Mouse (Mus musculus) MN1 (cell line): ENCODE results near the gene Arl15.
A peak's percentile ranks its signal among the peaks of the same experiment; 100 is the strongest.

Source experiments
- DNase-seq: peaks from one replicate; pipeline ENCODE4 v3.0.0-alpha.2; 2016; ENCODE audit warnings: low spot score

Gene Arl15

DNA sequence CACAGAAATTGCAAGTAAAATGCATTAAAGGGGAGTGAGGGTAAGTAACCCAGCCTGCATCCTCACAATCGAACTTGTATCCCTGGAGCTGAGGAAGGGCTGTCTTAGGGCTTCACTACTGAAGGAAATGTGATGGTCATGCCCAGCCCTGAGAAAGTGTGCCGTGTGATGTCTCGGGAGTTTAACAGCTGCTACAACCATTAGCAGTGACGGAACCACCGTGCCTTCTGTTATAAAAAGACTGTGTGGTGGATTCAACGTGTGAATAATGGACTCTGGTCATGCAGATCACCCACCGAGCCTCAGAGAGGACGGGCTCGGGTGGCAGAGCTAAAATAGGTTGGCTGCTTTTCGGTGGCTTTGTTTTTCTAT, 357.4 kb downstream of the Arl15 start:
- no peak for DNase-seq

DNA sequence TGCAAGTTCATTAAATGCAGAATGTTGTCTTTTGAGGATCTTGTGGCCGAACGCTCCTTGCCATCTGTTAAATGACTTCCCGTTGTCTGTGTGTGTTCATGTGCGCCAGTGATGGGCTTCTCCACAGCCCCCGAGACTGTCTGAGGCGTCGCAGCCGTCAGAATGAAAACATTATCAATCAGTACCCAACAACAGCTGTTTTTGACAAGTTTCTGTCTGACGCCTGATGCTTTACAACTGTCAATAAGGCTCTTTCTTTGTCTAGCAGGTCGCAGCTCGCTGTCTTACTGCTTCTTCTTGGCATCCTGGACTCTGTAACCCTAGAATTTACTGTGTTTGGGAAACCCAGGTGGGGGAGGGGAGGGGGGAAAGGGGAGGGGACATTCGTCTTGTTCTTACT, 362.4 kb downstream of the Arl15 start:
- no peak for DNase-seq

DNA sequence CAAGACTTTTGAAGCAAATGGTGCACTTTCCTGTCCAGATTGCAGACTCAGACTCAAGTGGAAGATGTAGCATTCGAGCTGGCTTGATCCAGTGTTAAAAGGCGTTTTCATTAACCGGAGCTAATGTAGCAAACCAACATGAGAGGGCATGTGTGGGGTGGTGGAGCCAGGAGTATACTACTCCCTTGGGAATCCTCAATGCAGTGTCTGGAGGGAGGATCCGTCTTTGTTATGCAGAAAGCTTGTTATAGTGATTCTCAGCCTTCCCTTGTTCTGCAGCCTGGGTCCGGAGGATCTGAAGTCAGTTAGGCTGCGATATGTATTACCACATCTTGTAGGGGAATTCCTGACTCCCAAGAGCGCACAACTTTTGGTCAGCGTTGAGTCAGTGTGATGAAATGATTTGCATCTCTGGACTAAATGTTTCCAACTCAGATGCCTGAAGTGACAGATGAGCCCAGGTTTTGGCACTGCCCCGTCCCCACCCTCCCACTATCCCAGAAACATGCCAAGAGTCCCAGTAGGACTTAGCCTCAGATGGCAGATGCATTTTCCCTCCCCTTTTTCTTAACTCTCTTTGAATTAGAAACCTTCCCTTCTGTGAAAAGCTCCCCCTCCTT, 363.9 kb downstream of the Arl15 start:
- DNase-seq = peak; percentile 16

DNA sequence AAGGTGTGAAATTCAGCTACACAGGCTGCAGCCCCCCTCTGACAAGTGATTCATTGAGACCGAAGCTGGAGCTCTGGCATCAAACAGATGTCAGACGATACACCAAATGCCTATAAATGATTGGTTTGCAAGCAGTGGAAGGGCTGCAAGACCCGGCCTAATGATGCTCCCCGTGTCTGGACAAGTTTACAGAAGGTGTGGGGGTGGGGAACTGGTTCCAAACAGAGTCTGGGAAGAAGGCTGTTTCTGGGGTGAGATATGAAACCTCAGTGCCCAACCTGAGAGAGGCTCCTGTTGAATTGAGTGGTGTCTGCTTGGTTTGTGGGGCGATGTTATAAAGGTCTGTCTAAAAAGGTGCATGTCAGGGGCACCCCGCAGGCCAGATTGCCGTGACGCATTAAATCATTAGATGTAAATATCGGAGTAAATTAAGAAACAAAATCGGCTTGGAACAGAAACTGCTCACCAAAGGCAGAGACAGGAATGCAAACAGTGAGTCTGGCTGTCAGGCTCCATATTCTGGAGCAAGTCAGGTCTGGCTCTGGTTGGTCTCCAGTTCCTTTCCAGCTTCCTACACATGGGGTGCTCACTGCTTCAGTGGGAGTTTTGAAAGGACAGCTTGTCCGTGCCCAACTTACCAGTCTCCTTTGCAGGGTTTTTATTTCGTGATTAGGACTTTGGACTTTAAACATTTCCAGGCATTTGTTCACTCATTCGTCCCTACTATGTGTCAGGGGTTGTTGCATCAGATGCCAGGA, 365.5 kb downstream of the Arl15 start:
- no peak for DNase-seq

DNA sequence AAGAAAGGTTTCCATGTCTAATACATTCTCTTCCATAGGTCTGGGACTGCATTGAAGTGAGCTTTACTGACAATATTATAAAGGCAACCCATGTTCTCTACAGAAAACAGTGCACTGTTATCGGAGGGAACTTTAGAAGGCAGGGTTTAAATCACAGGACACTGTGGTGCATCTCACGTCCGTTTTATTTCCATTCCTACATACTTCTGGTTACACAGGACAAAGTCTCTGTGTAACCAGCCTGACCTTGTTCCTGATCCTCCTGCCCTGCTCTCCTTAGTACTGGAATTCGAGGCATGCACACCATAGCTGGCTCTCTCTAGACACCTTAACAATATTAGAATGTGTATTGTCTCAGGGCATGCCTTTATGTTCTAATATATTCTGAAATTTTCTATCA, 368.4 kb downstream of the Arl15 start:
- no peak for DNase-seq

DNA sequence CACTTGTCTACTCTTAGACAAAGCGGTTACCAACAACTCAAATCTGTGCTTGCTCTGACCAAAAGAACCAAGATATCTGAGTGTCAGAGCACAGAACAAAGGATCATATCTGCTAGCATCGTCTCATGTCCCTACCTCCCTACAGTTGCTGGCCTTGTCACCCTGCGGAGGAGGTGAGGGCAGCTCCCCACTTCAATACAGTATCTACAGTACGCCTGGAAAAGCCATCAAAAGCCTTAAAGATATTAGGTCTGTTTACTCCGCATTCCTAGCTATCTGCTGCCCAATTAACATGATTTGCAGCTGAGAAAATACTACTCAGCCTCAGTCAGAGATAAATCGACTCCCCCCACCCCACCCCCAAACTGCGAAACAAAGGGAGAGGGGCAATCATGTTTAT, 371.3 kb downstream of the Arl15 start:
- DNase-seq = no peak

DNA sequence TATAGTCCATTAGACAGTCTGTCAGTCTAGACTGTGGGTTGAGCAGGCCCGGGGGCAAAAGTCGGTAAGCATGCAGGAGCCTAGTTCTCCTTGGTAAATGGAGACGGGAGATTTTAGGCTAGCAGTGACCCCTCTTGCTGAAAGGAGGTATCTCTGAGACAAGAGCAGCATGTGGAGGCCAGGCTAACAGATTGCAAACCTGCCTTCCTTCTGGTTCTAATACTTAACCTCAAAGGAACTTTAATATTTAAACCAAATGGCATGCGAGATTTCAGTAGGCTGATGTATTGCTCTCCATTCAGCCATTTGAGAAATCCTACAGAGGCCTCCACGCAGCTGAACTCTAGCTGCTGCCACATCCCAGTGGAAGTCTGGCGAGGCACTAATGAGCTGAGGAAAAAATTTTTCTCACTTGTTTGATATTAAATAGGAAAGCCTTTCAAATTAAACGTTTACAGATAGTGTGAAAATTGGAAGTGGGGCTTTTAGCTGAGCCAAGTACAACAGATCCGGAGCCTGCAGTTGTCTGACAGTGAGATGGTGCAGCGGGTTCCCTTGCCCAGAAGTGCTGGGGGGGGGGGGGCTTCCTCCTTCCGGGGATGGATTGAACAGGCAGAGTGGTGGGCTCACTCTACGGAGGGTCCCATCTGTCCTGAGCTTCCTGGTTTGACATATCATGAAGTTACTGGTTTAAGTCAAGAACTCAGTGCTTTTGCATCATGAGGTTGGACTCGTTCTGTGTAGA, 372.3 kb downstream of the Arl15 start:
- no peak for DNase-seq

DNA sequence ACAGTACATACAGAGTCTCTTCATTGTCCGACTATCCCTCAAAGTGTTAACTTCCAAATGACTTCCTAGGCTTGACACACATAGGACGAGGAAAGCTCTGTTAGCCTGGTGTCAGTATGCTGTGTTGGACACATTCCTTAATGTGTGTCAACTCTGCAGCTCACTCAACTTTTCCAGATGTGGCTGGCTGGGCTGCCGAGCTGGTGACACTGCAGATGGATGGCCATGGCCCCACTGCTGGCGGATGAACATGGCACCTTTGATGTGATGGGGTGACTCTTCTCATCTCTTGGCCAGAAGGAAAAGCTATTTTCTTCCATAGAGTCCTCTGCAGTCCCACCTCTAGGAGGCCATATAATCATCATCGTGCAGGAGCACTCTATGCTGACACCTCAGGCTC, 375.8 kb downstream of the Arl15 start:
- no peak for DNase-seq

DNA sequence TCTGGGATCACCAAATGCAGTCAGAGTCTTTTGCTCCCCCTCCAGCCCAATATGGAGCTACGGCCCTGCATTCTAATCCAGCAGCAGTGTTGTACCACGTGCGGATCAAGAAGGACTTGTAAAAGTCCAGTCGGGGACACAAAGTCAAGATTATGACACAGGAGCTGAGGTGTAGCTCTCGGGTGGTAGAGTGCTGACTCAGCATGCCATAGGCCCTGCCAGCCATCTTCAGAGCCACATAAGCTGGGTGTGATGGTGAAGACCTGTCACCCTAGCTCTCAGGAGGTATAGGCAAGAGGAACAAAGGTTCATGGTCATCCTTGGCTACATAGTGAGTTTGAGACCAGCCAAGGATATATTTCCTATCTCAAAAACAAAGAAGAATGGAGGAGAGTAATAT, 377.2 kb downstream of the Arl15 start:
- no peak for DNase-seq

DNA sequence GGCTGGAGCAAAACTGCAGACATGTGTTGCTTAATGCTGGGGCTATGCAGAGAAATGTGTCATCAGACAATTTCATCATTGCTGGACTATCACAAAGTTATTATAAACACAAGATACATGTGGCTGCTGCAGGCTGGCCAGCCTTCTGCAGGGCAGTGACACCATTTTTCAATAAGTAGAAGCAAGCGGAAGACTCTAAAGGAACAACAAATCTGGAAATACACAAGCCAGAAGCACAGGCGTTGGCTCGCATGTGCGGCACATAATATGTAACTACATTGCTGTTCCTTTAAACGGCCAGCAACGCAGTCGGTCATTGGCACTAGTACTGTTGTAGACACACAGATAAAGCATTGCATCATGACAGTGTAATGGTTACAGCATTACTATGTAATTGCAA, 393.8 kb downstream of the Arl15 start:
- DNase-seq = no peak

DNA sequence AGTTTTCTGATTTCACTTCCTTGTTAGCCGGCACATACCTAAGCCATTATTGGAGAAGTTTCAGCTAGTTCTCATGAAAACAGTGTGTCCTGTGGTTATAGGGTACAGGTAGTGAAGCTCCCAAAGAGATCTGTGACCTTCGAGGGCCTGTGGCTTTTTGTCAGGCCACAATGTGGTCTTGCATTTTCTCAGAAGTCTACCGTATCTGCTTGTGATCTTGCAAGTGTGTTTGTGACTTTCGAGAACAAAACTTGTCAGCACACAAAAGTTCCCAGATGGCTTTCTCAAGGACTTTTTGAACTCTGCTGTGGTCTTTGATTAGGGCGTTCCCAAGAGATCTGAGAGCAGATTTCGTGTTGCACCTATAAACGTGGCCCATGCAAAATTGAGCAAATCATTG, 394.5 kb downstream of the Arl15 start:
- DNase-seq = no peak

DNA sequence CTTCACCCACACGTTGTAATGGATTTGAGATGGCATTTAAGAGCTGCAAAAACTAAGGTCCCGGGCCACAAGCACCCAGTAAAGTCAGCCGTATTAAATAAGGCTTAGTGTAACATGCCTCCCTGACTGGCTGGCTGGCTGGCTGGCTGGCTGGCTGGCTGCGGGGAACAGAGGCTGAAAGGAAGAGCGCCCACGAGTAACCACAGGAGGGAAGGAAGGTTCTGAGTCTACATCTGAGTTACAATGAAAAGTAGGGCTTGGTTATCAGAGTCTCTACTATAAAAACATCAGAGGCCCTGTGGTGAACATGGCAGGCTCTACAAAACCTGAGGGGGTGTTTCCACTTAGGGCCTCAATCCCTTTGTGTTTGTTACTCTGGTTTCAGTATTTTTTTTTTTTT, 395.1 kb downstream of the Arl15 start:
- no peak for DNase-seq

DNA sequence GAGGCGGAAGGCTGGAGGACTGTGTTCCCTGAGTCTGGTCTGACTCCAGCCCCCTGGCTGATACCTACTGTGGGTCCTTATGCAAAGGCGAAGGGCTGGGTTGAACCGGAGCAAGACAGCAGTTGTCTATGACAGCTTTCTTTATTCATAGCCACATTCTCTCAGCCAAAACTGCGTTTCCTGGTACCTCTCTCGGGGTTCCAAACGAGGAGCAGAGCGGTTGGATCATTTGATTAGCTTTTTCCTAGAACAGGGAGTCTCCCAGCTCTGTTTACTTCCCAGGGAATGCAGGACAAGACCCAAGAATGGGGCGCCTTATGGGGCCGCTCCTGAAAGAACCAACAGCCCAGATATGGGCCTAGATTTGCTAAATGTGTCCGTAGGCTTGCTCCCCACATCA, 396.6 kb downstream of the Arl15 start:
- no peak for DNase-seq

DNA sequence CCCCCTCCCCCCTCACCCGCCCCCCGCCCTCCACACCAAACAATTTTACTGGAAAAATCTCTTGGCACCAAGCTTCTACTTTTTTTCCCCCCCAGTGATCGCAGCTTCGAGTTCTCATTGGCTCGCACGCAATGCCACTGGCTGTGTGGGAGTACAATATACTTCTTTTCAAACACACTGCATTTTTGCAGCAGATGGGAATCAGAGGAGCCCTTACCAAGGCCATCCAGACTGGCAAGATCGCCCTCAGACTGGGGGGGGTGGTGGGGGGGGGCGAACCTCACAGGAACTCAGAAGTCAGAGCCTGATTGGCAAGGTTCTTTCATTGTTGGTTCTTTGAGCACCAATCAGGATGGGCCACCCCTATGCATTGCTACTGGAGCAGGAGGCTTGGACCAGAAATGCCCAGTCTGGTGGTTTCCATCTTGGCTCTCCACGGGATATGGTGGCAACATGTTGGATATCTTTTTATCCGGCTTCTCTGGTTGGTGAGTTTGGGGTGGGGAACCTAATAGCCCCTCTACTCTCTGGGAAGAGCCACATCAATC, 404.0 kb downstream of the Arl15 start:
- DNase-seq = no peak

DNA sequence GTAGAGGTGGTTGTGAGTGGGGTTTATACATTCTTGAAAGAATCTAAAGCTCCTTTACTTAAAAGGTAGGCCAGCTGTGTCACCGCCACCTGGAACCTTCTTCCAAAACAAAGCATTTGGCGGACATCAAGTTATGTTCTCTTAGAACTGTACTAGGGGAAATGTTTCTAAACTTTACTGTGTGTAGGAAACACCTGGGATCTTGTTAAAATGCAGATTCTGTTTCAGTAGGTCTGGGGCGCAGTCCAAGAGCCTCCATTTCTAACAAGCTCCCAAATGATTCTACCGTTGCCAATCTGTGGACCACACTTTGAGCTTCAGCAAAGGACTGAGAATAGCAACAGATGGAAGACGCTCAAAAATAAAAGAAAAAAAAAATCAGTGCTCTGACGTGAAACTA, 405.4 kb downstream of the Arl15 start:
- DNase-seq = no peak

DNA sequence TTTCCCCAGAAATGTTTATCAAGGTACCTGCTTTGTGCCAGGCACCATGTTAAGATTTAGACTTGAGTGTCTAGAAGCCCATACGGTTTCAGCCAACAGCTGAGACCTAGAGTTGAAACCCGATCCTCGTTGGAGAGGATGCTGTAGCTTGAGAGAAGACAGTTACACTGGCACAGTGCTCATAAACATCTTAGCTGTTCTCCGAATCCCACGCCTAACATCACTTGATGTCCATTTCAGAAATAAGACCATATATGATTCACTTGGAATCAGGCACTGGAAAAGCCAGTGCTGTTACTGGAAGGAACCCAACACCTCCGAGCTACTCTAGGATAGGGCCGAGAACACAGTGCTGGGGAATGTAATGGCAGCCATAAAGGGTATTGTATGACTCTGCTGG, 406.2 kb downstream of the Arl15 start:
- no peak for DNase-seq

DNA sequence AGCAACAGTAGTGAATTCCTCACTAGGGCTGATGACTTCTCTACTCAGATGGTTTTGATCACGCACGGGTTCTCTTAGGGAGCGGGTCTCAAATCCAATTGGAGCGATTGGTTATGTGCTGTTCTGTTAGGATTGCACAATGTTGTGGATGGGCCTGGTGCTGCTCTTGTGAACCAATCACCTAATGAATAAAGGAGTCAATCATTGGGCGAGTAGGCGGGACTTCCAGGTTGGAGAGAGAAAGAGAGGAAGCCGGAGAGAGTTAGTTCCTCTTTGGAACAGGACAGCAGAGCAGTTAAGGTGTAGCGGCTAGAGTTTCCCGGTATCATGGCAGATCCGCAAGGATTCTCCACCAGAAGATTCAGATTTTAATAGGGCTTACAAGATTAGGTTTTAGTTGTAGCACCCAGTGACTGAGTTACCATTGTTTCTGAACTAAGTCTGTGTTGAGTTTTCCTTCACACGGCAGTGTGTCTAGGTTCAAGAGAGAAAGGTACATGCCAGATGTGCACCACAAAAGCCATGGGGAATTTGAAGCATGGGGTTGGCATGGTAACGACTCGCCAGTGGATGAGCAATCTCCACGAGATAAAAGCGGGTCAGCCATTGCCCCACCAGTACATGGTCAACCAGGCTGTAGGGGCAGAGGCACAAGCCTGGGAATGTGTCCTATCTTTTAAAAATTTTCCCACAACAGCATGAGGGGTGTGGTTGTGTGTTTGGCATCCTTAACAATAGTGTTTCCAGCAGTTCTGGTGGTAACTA, 408.7 kb downstream of the Arl15 start:
- DNase-seq = no peak
